Mouse (Mus musculus) bone marrow macrophage, adult 2 months (primary cell): Measurements from ENCODE around the gene Pax7. TPM values are rescaled to one million over a fixed set of nuclear protein-coding genes. Genes with fewer than 3 reads are reported as not detected.

ENCODE experiments used
- H3K27ac ChIP-seq: 2 replicates; pipeline ENCODE4 v1.5.1; 2012; ENCODE audit warnings: low read depth, low read length; ENCODE audit not compliant: insufficient read depth
- H3K4me1 ChIP-seq: 2 replicates; pipeline ENCODE4 v1.6.1; 2012; ENCODE audit warnings: low read length; ENCODE audit not compliant: control insufficient read depth, insufficient read depth
- H3K4me3 ChIP-seq: 2 replicates; pipeline ENCODE4 v1.5.1; 2012; ENCODE audit warnings: mild to moderate bottlenecking, low read length, moderate library complexity; ENCODE audit not compliant: insufficient read depth
- CTCF ChIP-seq: IDR thresholded peaks from 2 replicates; pipeline ENCODE4 v1.5.1; 2012; ENCODE audit warnings: low read depth, mild to moderate bottlenecking, low read length, moderate library complexity
- POLR2A ChIP-seq: IDR thresholded peaks from 2 replicates; pipeline ENCODE4 v1.6.1; 2012; ENCODE audit warnings: mild to moderate bottlenecking, low read depth, low read length, borderline replicate concordance
- polyA plus RNA-seq: library from polyadenylated mRNA; stranded (reverse); fragments of >200 nt; gene quantifications from 2 replicates; pipeline ENCODE4 v1.2.4, GENCODE M21; 2012; ENCODE audit not compliant: missing spikeins, insufficient read depth, insufficient read length

Pax7 gene
- polyA plus RNA-seq, 1 experiment: not detected

DNA sequence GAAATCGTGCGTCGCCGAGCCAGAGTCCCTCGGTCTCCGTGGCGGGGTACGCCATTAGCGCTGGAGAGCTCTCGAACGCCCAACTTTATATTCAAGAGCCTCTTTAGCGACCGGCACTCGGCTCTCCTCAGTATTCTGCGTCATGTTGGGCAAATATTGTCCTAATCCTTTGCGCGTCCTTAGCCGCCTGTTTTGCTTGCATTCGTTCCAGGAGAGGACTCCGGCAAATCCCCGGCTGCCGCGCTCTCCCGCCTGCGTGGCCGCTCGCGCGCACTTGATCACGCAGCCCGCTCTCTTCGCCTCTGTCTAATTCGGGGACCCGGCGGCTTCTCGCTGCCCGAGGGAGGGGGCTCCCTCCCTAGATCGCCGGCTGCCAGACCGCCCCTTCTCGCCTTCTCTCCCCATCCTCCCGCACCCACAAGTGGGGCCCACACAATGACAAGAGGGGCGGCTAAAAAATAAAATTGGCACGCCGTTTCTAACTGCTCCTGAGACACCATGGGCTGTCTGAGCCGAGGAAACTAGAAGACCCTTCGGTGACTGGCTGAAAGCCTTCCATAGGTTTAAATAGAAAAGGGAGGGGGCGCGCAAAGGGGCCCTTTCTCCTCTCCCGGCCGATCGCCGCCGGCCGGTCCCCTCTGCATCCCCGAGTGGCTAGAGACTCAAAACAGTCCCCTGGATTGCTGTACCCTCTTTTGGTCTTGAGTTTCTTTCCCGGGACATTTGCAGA is 1.7 kb downstream of the Pax7 start:
- H3K4me3 ChIP-seq: no peak overlapping the region
- TF ChIP-seq CTCF (no peak), POLR2A (no peak)
- H3K27ac ChIP-seq: no peak overlapping the region
- no peaks in the 10 kb centered on the region for H3K4me1 ChIP-seq

GRCm38 (mm10) chr4:139830581-139831387 is 2.5 kb downstream of the Pax7 start:
- Histone ChIP-seq H3K4me3 (no peak overlapping the region), H3K27ac (no peak overlapping the region), H3K4me1 (no peaks in the 10 kb centered on the region)
- no peak for TF ChIP-seq CTCF

DNA sequence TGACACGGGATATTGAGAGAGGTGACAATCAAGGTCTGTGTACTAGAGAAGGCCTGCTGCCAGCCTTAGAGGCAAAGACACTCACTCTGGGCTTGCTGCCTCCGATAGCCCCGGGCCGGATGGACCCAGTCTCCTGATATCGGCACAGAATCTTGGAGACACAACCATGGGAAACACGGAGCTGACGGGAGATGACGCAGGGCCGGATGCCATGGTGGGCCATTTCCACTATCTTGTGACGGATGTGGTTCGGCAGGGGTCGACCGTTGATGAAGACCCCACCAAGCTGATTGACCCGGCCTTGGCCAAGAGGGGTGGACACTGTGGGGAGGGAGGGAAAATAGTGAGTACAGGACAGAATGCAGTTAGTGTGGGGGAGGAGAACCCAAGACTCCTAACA is 3.3 kb downstream of the Pax7 start:
- no peak for TF ChIP-seq CTCF
- no peak for TF ChIP-seq POLR2A
- Histone ChIP-seq H3K4me3 (no peak overlapping the region), H3K27ac (no peak overlapping the region), H3K4me1 (no peaks in the 10 kb centered on the region)

DNA sequence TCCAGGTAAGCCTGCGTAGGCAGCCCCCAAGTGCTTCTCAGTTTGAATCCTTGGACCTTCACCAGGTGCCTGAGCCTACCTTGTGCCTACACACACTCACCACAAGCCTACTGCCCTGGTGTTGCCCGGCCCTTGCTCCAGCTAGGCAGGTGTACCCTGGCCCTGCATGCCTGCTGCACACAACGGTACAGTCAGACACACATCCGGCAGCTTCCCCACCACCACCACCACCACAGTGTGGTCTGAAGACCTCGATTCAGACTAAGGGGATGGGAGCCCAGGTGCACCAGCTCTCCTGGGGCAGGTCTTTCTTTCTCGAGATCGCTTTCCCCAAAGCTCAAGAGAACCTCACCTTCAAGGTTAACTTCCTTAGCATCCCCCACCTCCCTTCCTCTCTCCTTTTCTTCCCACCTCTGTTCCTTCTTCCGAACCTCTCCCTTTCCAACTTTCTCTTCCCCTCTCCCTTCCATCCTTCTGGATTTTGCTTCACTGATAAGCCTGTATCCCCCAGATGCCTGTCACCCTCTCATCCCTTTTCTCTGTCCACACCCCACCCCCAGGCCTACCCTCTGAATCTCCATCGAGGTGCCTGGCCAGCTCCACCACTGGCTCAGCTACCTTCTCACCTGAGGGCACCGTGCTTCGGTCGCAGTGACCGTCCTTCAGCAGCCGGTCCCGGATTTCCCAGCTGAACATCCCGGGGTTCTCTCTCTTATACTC is 4.3 kb downstream of the Pax7 start:
- no peak for TF ChIP-seq POLR2A
- no peak for TF ChIP-seq CTCF
- Histone ChIP-seq H3K4me1 (no peaks in the 10 kb centered on the region), H3K4me3 (no peak overlapping the region), H3K27ac (no peak overlapping the region)

- no peaks in the 10 kb centered on the region for H3K4me1 ChIP-seq
- no peak overlapping the region for H3K4me3 ChIP-seq
- TF ChIP-seq POLR2A (no peak), CTCF (no peak)
- H3K27ac ChIP-seq: no peak overlapping the region
Measured at GRCm38 (mm10) chr4:139828283-139828678, 5.0 kb downstream of the Pax7 start.

DNA sequence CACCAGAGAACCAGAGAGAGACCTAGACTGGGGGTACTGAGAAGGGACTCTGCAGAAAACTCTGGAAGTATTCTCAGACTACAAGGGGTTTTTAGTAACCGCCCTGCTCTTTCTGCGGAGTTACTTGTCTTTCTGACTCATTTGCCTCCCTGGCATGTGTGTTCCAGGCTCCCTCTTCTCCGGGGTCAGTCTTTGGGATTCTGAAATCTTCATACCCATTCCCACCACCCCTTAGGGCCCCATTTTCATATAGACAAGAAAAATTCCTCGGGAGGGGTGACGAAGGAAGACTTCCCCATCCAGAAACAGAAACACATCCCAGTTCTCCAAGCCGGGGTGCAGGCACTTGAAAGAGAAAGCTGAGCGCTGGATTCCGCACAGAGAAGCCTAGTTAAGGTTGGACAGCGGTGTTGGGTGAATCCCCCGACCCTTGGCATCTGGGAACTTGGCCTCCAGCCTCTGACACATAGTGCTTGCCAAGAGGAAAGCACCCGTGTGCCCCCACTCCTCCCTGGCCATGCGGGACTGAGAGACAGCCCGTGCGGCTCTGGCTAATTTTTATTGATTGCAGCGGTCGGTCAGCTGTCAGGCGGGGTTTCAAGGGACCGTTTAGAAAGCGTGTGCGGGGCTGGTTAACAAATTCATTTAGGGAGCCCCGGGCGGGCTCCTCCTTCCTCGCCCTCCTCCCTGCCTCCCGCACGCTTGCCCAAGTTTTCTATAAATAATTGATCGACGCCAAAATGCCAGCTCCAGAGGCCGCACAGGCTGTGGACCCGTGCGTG is 5.6 kb downstream of the Pax7 start:
- TF ChIP-seq CTCF (no peak), POLR2A (no peak)

DNA sequence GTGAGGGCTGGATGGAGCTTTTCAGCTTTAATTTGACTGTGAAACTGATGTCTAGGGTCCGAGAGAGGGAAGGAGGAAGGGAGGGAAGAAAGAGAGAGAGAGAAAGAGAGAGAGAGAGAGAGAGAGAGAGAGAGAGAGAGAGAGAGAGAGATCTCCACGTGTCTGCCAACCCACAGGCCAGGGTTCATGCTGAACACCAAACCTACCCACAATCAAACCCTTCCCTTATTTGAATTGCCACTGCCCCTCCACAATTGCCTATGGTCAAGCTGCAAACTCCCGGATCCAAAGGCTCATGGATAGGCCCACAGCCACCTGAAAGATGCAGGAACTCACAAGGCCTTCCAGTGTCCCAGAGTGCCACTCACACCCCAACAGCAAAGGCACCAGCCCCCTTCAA is 7.1 kb downstream of the Pax7 start:
- Histone ChIP-seq H3K4me1 (no peaks in the 10 kb centered on the region), H3K27ac (no peak overlapping the region), H3K4me3 (no peak overlapping the region)
- TF ChIP-seq CTCF: no peak
- no peak for TF ChIP-seq POLR2A

More for the DNA sequence above, 5.6 kb downstream of the Pax7 start:
- no peaks in the 10 kb centered on the region for H3K4me1 ChIP-seq
- H3K27ac ChIP-seq: no peak overlapping the region
- H3K4me3 ChIP-seq: no peak overlapping the region; the same call in 1 of the 2 replicates

DNA sequence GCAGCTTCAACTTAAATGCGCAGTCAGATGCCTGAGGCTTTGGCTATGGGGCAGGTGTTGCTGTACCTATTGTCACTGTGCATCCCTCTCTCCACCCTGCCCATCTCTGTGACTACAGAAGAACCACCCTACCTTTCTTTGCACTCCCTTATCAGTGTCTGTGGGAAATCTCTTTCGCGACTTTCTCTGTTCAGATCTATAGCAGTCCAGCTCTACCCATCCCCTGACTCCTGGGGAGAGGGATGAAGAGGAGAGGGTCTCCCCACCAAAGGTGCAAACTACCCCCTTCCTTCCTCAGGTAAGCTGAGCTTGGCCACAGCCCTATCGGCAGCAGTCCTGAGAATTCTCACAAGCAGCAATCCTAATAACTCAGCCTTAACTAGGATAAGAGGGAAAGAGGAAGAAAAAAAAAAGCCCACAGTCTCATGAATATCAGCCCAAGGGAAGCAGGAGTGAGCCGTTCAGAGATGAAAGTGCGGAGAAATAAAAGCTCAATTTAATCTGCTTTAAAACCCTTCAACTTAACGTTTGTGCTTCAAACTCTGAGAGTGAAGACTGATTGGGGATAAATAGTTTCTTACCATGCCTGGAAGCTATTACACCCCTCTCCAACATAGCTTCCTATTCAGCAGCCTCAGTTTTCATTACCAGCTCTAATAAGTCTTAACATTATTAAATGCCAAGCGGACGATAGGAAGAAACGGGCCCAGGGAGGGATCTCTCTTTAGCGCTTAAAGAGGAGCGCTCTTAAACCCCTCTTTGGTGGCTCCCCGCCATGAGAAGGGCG is 7.8 kb downstream of the Pax7 start:
- Histone ChIP-seq H3K27ac (no peak overlapping the region), H3K4me3 (no peak overlapping the region), H3K4me1 (no peaks in the 10 kb centered on the region)
- no peak for TF ChIP-seq POLR2A
- no peak for TF ChIP-seq CTCF
